8 mouse cellular contexts compared by ENCODE assay signal in the genomic region with DNA sequence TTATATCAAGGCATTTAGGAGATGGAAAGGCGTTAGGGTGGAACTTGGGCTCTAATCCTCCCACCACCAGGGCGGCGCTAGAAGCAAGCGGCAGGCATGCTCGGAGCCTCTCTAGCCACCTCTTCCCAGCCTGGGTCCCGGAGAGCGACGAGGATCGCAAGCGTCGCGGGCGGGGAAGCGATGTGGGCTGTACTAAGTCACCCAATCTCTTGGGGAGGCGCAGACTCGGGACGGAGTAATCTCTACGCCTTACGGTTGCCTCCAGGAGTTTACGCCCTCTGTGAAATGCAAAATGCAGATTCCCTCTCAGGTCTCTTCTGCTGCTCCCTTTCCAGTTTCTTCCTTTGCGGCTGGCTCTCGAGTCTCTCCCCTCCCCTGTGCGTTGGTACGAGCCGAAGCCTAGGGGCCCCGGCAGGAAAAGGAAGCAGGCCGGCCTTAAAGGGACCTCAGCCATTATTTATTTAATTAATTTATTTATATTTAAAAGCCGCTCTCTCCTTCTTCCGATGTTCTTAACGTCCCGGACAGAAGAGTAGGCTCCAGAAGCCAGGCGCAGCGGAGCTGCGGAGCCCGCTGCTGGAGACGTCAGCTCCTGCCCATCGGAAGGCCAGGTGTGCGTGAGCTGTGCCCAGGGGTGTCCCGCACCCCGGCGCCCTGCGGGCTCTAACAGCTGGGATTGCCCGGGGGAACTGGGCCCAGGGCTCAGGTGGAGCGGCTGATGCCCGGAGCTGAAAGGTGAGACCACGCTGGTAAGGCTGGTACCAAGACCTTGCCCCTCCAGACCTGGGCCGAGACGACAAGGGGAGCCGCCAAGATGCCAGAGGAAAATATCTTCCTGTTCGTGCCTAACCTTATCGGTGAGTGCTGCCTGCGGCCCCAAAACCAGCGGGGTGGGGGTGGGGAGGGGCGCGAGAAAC. TPM values are rescaled to one million over a fixed set of nuclear protein-coding genes. Genes with fewer than 3 reads are reported as not detected.
DNase-seq lines count a peak whose midpoint lies in the region; ATAC-seq lines count a peak whose summit lies in the region.

Cdiptos (minus strand) TSS at position 149 of the 917 bp plus-strand sequence.

- ATAC-seq in frontal cortex, adult (ENCODE audit: low TSS enrichment), result peak; percentile 93
- peak; percentile 95 for ATAC-seq in hindbrain, embryonic 11.5 days (ENCODE audit: low FRiP score)

- H3K9me3 ChIP-seq in hindbrain, embryonic 11.5 days (ENCODE audit: control insufficient read depth, low read length), result no peaks in the 10 kb centered on the region

- H3K27me3 ChIP-seq in hindbrain, embryonic 11.5 days (ENCODE audit: control insufficient read depth, insufficient read depth, low read length), result no peaks in the 10 kb centered on the region

- WGBS in hindbrain, embryonic 11.5 days, result under 1% methylated on average over 55 of the region's 55 CpGs

- H3K4me3 ChIP-seq in hindbrain, embryonic 11.5 days (ENCODE audit: low read depth, low read length), result peak within 1 kb of the TSS; percentile 98

- peaks cover 4% of the 10 kb centered on the region; the same call in 1 of the 2 replicates for H3K36me3 ChIP-seq in hindbrain, embryonic 11.5 days (ENCODE audit: control insufficient read depth, insufficient read depth, low read length)

- H3K4me1 ChIP-seq in hindbrain, embryonic 11.5 days (replicated peaks; ENCODE audit: control insufficient read depth, insufficient read depth, low read length), result no peaks in the 10 kb centered on the region

- peak; percentile 93 for DNase-seq in MEL-GATA-1-ER (ENCODE audit: extremely low read depth, low read depth)
- peak; percentile 97 for DNase-seq in cerebellum, adult 8-10 months
- DNase-seq in hindbrain, embryonic 11.5 days (ENCODE audit: low spot score), result peak; percentile 99
- DNase-seq in layer of hippocampus, postnatal 10 days (ENCODE audit: low spot score in 2 of 2), result peak; percentile 98
- DNase-seq in lung, postnatal 10 days, result peak; percentile 98
- peak; percentile 95 for DNase-seq in ovary, postnatal 36 days (ENCODE audit: low spot score)
- peak; percentile 94 for DNase-seq in thymus, postnatal 25 days

- H3K4me2 ChIP-seq in hindbrain, embryonic 11.5 days (replicated peaks; ENCODE audit: low read depth, low read length), result peak within 1 kb of the TSS; percentile 58

- peak within 1 kb of the TSS; percentile 88 for H3K27ac ChIP-seq in hindbrain, embryonic 11.5 days (ENCODE audit: low read depth, low read length)

- peak within 1 kb of the TSS; percentile 99 for H3K9ac ChIP-seq in hindbrain, embryonic 11.5 days (ENCODE audit: low read depth, low read length)

RNA-seq across cellular contexts. Expression of gene Cdiptos, which starts in this region (rescaled TPM):
- 0.63 and 0.93 TPM in 2 replicates for polyA plus RNA-seq in hindbrain, embryonic 11.5 days (2014; fragmentation: Nextera tagmentation; extraction: Ambion mirVana)
- total RNA-seq in layer of hippocampus, postnatal 10 days (2021), result under 1 TPM in 1 of 2 experiments, not detected in 1; 0.31 TPM

Comparison
In these comparisons a context has a peak if more than half of its experiments do, and no peak if none do; other contexts are left out.
1. Peak in every context shown above with its lines: DNase-seq, ATAC-seq, H3K4me3 ChIP-seq and H3K27ac ChIP-seq.
2. Peak in DNase-seq, ATAC-seq, H3K4me3 ChIP-seq, H3K27ac ChIP-seq, H3K9ac ChIP-seq and H3K4me2 ChIP-seq in hindbrain, embryonic 11.5 days; RNA of the gene not detected or under 1 TPM.
3. Peak in DNase-seq in layer of hippocampus, postnatal 10 days; RNA of the gene not detected or under 1 TPM.